Mouse (Mus musculus): Measurements from ENCODE around the gene Pbsn. TPM values are rescaled to one million over a fixed set of nuclear protein-coding genes. Genes with fewer than 3 reads are reported as not detected.

Pbsn gene
- polyA plus RNA-seq, 1 experiment: not detected

DNA sequence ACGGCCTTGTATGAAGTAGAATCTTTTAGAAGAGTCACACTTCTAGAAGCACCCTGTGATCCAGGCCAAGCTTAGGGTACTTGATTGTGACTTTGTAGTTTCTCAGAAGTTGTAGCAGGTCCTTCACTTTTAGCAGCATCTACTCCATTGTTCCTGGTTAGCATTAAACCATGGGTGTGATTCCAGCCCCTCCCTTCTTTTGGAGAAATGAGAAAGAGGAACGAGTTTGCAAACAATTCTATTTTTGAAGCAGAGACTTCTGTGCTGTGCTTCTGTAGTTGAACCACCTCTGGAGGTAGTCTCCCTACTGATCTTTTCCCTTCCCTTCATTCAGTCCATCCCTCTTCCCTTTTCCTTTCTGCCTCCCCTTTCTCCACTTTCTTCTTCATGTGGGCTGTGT is 51.1 kb downstream of the Pbsn start:
- TF ChIP-seq E2F4 (IDR thresholded peaks at IDR 0.05; ENCODE audit: insufficient read depth): no peak
- no peak for TF ChIP-seq REST (IDR thresholded peaks at IDR 0.05; ENCODE audit: insufficient read depth, insufficient read length)
- no peak for TF ChIP-seq MYOD1 (IDR thresholded peaks at IDR 0.05; ENCODE audit: control insufficient read depth in 1 of 3, insufficient read length in 2 of 3, low read depth in 2 of 3)
- TF ChIP-seq TCF3 (IDR thresholded peaks at IDR 0.05; ENCODE audit: insufficient read length, low read depth): no peak
- TF ChIP-seq USF1 (IDR thresholded peaks at IDR 0.05; ENCODE audit: low read depth): no peak
- TF ChIP-seq SRF (IDR thresholded peaks at IDR 0.05; ENCODE audit: control insufficient read depth, insufficient read length, low read depth): no peak
- TF ChIP-seq MAX (IDR thresholded peaks at IDR 0.05; ENCODE audit: low read depth): no peak
- Histone ChIP-seq H3K4me3 (no peak overlapping the region), H3K36me3 (ENCODE audit: control insufficient read depth, insufficient read depth) (no peaks in the 10 kb centered on the region), H3K4me2 (ENCODE audit: low read depth) (no peak overlapping the region), H3ac (ENCODE audit: control insufficient read depth, insufficient read length) (no peak overlapping the region), H3K79me2 (ENCODE audit: control insufficient read depth, insufficient read depth) (no peaks in the 10 kb centered on the region), H3K27me3 (ENCODE audit: control insufficient read depth, insufficient read depth, insufficient read length) (no peaks in the 10 kb centered on the region)

DNA sequence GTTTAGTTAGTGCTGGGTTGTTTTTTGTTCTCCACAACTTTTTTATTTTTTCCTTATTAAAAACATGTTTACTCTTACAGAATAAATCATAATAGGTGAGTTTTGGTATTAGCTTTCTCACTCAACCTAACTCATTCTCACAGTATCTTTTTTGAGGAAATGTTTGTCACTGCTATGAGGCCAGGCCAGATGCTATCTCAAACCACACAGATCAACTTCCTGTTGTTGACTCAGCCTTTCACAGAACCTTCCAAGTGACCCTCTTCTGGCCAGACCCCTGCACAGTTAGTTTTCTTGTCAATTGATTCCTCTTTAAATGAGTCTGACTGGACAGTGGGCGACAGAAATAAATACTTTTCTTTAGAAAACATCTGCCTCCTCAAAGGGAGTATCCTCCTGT is 51.9 kb downstream of the Pbsn start:
- Histone ChIP-seq H3K4me2 (ENCODE audit: low read depth) (no peak overlapping the region), H3K27me3 (ENCODE audit: control insufficient read depth, insufficient read depth, insufficient read length) (no peaks in the 10 kb centered on the region), H3K4me3 (no peak overlapping the region), H3ac (ENCODE audit: control insufficient read depth, insufficient read length) (no peak overlapping the region), H3K79me2 (ENCODE audit: control insufficient read depth, insufficient read depth) (no peaks in the 10 kb centered on the region), H3K36me3 (ENCODE audit: control insufficient read depth, insufficient read depth) (no peaks in the 10 kb centered on the region)
- TF ChIP-seq E2F4 (IDR thresholded peaks at IDR 0.05; ENCODE audit: insufficient read depth): no peak
- no peak for TF ChIP-seq MYOD1 (IDR thresholded peaks at IDR 0.05; ENCODE audit: control insufficient read depth in 1 of 3, insufficient read length in 2 of 3, low read depth in 2 of 3)
- TF ChIP-seq POLR2AphosphoS2 (IDR thresholded peaks at IDR 0.05; ENCODE audit: insufficient read length, low read depth): no peak
- TF ChIP-seq REST (IDR thresholded peaks at IDR 0.05; ENCODE audit: insufficient read depth, insufficient read length): no peak
- no peak for TF ChIP-seq TCF3 (IDR thresholded peaks at IDR 0.05; ENCODE audit: insufficient read length, low read depth)
- TF ChIP-seq USF1 (IDR thresholded peaks at IDR 0.05; ENCODE audit: low read depth): no peak
- TF ChIP-seq SRF (IDR thresholded peaks at IDR 0.05; ENCODE audit: control insufficient read depth, insufficient read length, low read depth): no peak
- no peak for TF ChIP-seq TCF12 (IDR thresholded peaks at IDR 0.05; ENCODE audit: insufficient read depth, poor library complexity, severe bottlenecking)
- no peak for TF ChIP-seq CEBPB (IDR thresholded peaks at IDR 0.05; ENCODE audit: insufficient read depth, poor library complexity, severe bottlenecking)
- no peak for TF ChIP-seq MYOG (IDR thresholded peaks at IDR 0.05; ENCODE audit: control insufficient read depth in 1 of 3, insufficient read depth in 1 of 3, insufficient read length in 2 of 3, low read depth in 2 of 3)
- TF ChIP-seq MAX (IDR thresholded peaks at IDR 0.05; ENCODE audit: low read depth): no peak
- no peak for TF ChIP-seq POLR2A (IDR thresholded peaks at IDR 0.05; ENCODE audit: insufficient read length, low read depth)

DNA sequence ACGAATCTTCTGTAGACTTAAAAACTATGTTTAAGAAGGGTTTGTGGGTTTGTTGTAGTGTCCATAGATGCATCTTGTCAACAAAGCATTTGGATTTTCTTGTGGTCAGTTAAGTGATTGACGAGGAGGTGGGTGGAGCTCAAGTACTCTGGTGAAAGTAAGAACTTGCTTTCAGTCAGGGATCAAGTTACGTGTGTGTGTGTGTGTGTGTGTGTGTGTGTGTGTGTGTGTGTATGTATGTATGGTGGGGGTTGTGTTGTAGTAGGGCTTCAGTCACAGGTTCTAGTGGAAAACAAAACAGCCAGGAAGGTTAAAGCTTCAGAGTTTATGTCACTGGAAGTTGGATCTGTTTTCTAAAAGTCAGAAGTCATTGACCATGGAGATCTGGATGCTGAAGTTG is 53.9 kb downstream of the Pbsn start:
- H3K4me2 ChIP-seq (ENCODE audit: low read depth): no peak overlapping the region
- H3K36me3 ChIP-seq (ENCODE audit: control insufficient read depth, insufficient read depth): no peaks in the 10 kb centered on the region
- H3K79me2 ChIP-seq (ENCODE audit: control insufficient read depth, insufficient read depth): peaks cover 10% of the 10 kb centered on the region
- no peak overlapping the region for H3ac ChIP-seq (ENCODE audit: control insufficient read depth, insufficient read length)
- no peak for TF ChIP-seq TCF12 (IDR thresholded peaks at IDR 0.05; ENCODE audit: insufficient read depth, poor library complexity, severe bottlenecking)
- TF ChIP-seq CEBPB (IDR thresholded peaks at IDR 0.05; ENCODE audit: insufficient read depth, poor library complexity, severe bottlenecking): no peak
- no peak for TF ChIP-seq POLR2AphosphoS2 (IDR thresholded peaks at IDR 0.05; ENCODE audit: insufficient read length, low read depth)
- TF ChIP-seq MYOG (IDR thresholded peaks at IDR 0.05; ENCODE audit: control insufficient read depth in 1 of 3, insufficient read depth in 1 of 3, insufficient read length in 2 of 3, low read depth in 2 of 3): no peak
- TF ChIP-seq E2F4 (IDR thresholded peaks at IDR 0.05; ENCODE audit: insufficient read depth): no peak
- TF ChIP-seq REST (IDR thresholded peaks at IDR 0.05; ENCODE audit: insufficient read depth, insufficient read length): no peak
- no peak for TF ChIP-seq MAX (IDR thresholded peaks at IDR 0.05; ENCODE audit: low read depth)
- TF ChIP-seq POLR2A (IDR thresholded peaks at IDR 0.05; ENCODE audit: insufficient read length, low read depth): no peak
- no peak for TF ChIP-seq USF1 (IDR thresholded peaks at IDR 0.05; ENCODE audit: low read depth)
- no peak for TF ChIP-seq SRF (IDR thresholded peaks at IDR 0.05; ENCODE audit: control insufficient read depth, insufficient read length, low read depth)
- no peak for TF ChIP-seq MYOD1 (IDR thresholded peaks at IDR 0.05; ENCODE audit: control insufficient read depth in 1 of 3, insufficient read length in 2 of 3, low read depth in 2 of 3)
- TF ChIP-seq TCF3 (IDR thresholded peaks at IDR 0.05; ENCODE audit: insufficient read length, low read depth): no peak
- no peaks in the 10 kb centered on the region for H3K27me3 ChIP-seq (ENCODE audit: control insufficient read depth, insufficient read depth, insufficient read length)
- H3K4me3 ChIP-seq: no peak overlapping the region

DNA sequence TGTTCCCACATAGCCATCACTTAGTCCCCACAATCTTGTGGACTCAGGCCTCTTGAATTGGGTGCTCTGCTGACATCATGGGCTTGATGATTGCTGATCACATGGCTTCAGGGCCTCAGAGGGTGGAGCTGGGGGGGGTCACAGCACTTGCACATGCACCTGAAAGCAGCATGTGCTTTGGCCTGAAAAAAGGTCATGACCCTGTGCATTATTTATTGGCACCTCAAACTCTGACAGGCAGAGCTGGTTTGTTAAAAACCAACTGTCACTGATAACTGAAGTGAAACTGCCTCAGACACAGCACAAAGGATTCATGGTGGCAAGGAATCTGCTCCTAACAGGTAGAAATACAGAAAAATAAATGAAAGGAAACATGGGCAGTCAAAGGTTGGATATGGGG is 55.6 kb downstream of the Pbsn start:
- TF ChIP-seq MYOG (IDR thresholded peaks at IDR 0.05; ENCODE audit: control insufficient read depth in 1 of 3, insufficient read depth in 1 of 3, insufficient read length in 2 of 3, low read depth in 2 of 3) (no peak), REST (IDR thresholded peaks at IDR 0.05; ENCODE audit: insufficient read depth, insufficient read length) (no peak), TCF12 (IDR thresholded peaks at IDR 0.05; ENCODE audit: insufficient read depth, poor library complexity, severe bottlenecking) (no peak), MAX (IDR thresholded peaks at IDR 0.05; ENCODE audit: low read depth) (no peak), E2F4 (IDR thresholded peaks at IDR 0.05; ENCODE audit: insufficient read depth) (no peak), USF1 (IDR thresholded peaks at IDR 0.05; ENCODE audit: low read depth) (no peak), POLR2AphosphoS2 (IDR thresholded peaks at IDR 0.05; ENCODE audit: insufficient read length, low read depth) (no peak), MYOD1 (IDR thresholded peaks at IDR 0.05; ENCODE audit: control insufficient read depth in 1 of 3, insufficient read length in 2 of 3, low read depth in 2 of 3) (no peak), CEBPB (IDR thresholded peaks at IDR 0.05; ENCODE audit: insufficient read depth, poor library complexity, severe bottlenecking) (no peak), POLR2A (IDR thresholded peaks at IDR 0.05; ENCODE audit: insufficient read length, low read depth) (no peak), SRF (IDR thresholded peaks at IDR 0.05; ENCODE audit: control insufficient read depth, insufficient read length, low read depth) (no peak), TCF3 (IDR thresholded peaks at IDR 0.05; ENCODE audit: insufficient read length, low read depth) (no peak)
- Histone ChIP-seq H3K36me3 (ENCODE audit: control insufficient read depth, insufficient read depth) (no peaks in the 10 kb centered on the region), H3ac (ENCODE audit: control insufficient read depth, insufficient read length) (no peak overlapping the region), H3K27me3 (ENCODE audit: control insufficient read depth, insufficient read depth, insufficient read length) (no peaks in the 10 kb centered on the region), H3K4me2 (ENCODE audit: low read depth) (no peak overlapping the region), H3K4me3 (no peak overlapping the region), H3K79me2 (ENCODE audit: control insufficient read depth, insufficient read depth) (peaks cover 27% of the 10 kb centered on the region)

Measured in myocyte (in vitro differentiated cells).